Mouse (Mus musculus) gastrocnemius, adult 8-10 months (tissue): ENCODE results near the gene Marcks. TPM values are rescaled to one million over a fixed set of nuclear protein-coding genes. Genes with fewer than 3 reads are reported as not detected.
"Not testable (repeated sequence)": the region's sequence is repeated elsewhere in the genome, so short reads cannot be mapped to it uniquely, and the experiment has no call there.

Source experiments
- DNase-seq, 2 experiments: peaks; one replicate each; pipeline ENCODE4 v3.0.0; 2022; ENCODE audit warnings: low spot score in 2 of 2
- total RNA-seq, 4 experiments: library from RNA; stranded (reverse); gene quantifications; 2 replicates each; pipeline ENCODE4 v1.2.4; 2022

Gene Marcks
- total RNA-seq, 4 experiments from 2014 or later, result 10.4 to 17.4 (median 11.5) TPM

- peak; percentile 84 to 88 for DNase-seq
These were observed 1.7 kb downstream of the Marcks start for GRCm38 (mm10) chr10:37136981-37137518.

DNA sequence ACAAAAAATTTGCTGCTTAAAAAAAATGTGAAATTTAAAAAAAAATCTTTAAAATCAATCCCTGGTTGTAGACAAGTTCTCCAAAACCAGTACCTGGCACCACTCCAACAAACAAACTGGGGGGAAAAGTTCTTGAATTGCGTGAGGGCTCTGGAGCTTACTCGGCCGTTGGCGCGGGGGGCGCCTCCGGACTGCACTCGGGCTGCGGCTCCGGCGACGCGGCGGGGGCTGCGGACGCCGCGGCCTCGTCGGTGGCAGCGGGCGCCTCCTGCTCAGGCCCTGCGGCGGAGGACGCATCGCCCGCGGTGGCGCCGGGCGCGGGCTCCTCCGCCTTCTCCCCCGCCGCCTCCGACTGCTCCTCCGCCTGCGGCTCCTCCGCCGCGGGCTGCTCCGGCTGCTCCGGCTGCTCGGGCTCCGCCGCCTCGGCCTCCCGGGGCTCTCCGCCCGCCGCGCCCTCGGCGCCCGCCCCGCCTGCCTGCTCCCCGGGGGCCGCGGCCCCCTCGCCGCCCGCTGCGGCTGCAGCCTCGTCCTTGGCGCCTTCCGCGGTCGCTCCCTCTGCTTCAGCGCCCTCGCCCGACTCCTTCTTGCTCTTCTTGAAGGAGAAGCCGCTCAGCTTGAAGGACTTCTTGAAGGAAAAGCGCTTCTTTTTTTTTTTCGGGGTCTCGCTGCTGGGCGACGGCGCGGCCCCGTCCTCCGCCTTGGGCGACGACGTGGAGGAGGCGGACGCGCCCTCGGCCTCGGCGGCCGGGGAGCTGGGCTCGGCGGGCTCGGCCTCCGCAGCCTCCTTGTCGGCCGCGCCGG, 2.6 kb downstream of the Marcks start:
- DNase-seq, result peak; percentile 6 to 30

DNA sequence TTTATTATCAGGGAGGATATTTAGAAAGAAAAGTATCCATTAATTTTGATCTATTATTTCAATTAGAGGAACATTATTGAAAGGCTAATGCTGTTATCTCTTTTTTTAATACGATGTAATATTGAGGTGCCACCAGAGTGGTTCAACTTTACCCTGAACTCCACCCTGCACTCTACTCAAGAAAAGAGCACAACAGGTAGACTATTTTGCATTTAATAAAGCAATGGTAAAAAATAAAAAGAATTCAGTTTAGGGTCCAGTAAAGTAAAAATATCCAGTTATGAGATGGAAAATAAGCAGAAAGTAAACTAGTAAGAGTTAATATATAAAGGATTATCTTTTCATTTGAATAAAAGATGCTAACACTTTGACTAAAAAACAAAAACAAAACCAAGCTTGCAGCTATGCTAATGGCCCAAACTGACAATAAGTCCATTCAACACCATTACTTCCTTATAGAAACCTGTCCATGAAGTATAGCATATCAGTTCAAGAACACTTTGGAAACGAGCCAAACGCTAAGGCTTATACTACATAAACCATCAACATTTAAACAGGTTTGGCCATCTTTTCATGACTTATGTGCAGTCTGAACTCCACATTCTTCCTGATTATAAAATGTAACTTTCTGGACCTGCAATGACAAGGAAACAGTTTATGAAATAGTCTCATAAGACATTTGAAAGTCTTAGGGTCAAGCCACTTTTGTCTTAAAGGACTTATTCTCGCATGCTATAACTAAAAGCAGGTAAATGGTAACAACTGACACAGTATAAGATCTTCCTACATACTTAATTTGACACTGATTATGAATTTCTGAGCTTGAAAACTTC, 4.6 kb downstream of the Marcks start:
- no peak for DNase-seq

- DNase-seq, result no peak
These were observed 6.0 kb downstream of the Marcks start for GRCm38 (mm10) chr10:37132671-37133070.

GRCm38 (mm10) chr10:37129652-37130051, 9.1 kb downstream of the Marcks start:
- no peak for DNase-seq

DNA sequence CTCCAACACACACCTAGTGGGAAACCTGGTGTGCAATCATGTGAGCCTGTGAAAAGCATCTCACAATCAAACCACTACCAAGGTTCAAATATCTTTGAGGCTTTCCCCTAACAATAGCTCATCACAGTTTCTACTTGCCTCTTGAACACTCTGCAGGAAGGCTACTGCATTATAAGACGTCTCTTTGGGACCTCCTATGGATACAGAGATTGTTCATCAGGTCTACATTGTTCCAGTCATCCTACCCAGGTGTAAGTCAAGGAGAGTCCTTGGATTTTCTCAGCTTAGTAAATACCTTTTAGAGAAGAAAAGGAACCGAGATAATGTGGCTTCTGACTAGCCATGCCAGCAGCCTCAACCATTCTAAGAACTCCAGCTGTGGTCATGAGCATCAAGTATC, 23.4 kb downstream of the Marcks start:
- DNase-seq, result no peak

GRCm38 (mm10) chr10:37112812-37113211, 25.9 kb downstream of the Marcks start:
- no peak for DNase-seq

GRCm38 (mm10) chr10:37112362-37112761, 26.4 kb downstream of the Marcks start:
- DNase-seq, result no peak

- no peak for DNase-seq
These were observed 27.3 kb downstream of the Marcks start for GRCm38 (mm10) chr10:37111432-37111831.

DNA sequence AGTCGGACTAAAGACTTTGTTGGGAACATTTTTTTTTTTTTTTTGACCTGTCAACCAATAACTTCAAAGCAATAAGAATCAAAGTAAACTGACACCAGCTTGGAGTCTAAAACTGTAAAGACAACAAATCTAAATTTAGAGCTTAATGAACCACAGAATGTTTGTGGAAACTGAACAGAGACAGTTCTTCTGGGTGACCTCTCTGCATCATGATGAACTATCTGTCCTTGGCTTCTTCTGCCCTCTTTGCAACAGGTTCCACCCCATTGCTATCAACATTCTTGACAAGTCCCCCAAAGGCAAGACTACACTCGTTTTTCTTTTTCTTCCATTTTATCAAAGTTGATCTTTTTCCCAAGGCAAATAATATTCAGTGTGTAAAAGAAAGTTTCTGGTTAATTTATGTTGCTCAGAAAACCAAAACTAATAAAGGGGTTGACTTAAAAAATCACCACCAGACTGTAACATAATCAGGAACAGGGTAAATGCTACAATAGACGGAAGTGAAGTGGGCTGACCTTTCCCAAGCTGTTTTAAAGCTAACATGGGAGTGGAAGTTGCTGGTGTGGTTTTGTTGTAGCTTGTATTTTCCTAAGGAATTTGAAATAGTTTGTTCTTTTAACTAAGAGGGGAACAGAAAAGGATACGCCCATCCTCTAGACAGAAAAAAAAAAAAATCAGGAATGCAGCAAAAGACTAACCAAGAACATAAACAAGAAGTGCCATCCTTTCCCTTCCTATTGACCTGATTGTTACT, 31.7 kb downstream of the Marcks start:
- no peak for DNase-seq

GRCm38 (mm10) chr10:37106303-37106702, 32.4 kb downstream of the Marcks start:
- DNase-seq, result no peak

GRCm38 (mm10) chr10:37102227-37103080, 36.3 kb downstream of the Marcks start:
- DNase-seq, result no peak

- DNase-seq, result no peak
These were observed 37.0 kb downstream of the Marcks start for GRCm38 (mm10) chr10:37101733-37102132.

GRCm38 (mm10) chr10:37096529-37096928, 42.2 kb downstream of the Marcks start:
- no peak for DNase-seq

GRCm38 (mm10) chr10:37095803-37096202, 42.9 kb downstream of the Marcks start:
- DNase-seq, result no peak

- no peak for DNase-seq
These were observed 45.4 kb downstream of the Marcks start for GRCm38 (mm10) chr10:37093306-37093705.

DNA sequence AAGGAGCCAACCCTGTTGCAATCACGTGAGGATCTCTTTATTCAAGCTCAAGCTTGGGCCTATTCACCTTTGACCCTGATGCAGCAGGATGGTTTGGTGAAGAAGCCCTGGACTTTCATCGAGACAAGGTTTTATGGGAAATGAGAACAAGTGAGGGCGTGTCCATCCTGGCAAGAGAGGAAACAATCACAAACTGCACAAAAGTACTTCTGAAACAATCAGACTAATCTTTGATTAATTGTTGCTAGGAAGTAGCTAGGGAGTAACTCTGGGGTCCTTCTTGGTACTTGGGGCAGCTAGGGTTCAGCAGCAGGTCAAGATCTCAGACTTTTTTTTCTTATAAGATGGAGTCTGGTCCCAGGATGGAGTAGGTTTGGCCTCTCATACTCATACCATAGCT, 48.3 kb downstream of the Marcks start:
- DNase-seq, result no peak

GRCm38 (mm10) chr10:37084071-37084470, 54.6 kb downstream of the Marcks start:
- DNase-seq, result not testable (repeated sequence)
